Mouse (Mus musculus): ENCODE measurements around the gene Endog.

The Endog gene

DNA sequence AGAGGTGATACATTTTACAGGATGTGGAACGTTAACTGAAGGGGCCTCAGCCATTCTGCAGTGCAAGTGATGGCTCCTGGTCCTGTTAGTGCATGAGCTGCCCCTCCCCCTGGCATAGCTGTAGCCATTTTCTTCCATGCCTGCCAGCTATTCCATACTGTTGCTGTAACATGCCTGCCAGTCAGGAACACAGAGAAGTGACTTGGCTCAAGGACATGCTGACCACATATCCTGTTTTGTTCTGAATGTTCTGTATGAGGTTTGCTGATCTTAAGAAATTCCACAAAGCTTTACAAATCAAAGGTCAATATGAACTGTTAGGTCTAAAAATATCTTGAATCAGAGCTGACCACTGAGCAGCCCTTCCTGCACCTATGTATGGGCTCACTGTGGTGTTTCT lies 41.7 kb downstream of the Endog start:
- DNase-seq, result no peak

GRCm38 (mm10) chr2:30214745-30215144 lies 43.5 kb downstream of the Endog start:
- no peak for DNase-seq

GRCm38 (mm10) chr2:30215493-30215892 lies 44.2 kb downstream of the Endog start:
- DNase-seq, result no peak

- DNase-seq, result no peak
These were observed 45.0 kb downstream of the Endog start for GRCm38 (mm10) chr2:30216293-30216692.
